Mouse (Mus musculus): ENCODE data around the gene Clmn.

- no peak for TF ChIP-seq CTCF (IDR thresholded peaks at IDR 0.05; ENCODE audit: extremely low read depth, insufficient read depth, insufficient read length, insufficient replicate concordance)
- no peak for TF ChIP-seq POLR2A (IDR thresholded peaks at IDR 0.05; ENCODE audit: low read depth, low read length)
Measured at GRCm38 (mm10) chr12:104794957-104795356, 69.9 kb downstream of the Clmn start.

Measured in spleen, adult 2 months (tissue).